Mouse (Mus musculus): ENCODE data around the gene Gm1123.

Gene Gm1123

DNA sequence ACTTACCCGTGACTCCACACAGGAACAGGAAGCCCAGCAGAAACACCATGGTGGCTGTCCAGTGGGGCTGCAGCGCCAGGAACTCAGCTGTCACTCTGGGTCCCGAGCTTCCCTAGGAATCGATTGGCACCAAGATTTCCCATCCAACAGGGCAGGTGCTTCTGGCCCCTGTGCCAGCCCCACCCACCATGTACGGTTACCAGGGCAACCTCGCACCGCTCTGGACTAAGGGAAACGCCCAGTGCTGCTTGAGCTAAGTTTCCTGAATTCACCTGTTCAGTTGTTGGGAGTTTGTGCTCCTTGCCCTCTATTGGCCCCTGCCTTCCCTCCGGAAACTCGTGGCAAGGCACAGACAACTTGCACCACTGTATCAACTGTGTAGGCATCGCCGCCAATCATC is at the start of gene Gm1123:
Gene Gm1123 (minus strand): TSS at position 141 of the 400 bp plus-strand sequence.
- DNase-seq (ENCODE audit: low spot score in 2 of 2) = no peak

DNA sequence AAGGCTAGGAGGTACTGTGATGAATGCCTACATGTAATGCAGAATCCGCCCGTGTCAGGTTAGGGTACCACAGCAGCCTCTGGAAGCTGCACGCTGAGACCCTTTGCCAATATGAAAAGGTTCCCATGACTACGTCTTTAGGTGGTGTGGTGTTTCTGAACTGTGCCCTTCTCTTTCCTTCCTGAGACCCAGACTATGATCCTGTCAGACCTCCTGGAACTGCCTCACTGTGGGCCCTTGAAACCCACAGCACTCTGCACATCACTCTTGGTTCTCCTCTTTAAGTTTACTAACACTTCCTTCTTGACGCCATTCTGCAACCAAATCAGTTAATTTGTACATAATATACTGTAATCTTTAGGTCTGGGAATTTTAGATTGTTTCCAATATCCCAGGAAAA is 46.2 kb upstream of the Gm1123 start:
- DNase-seq (ENCODE audit: low spot score in 2 of 2) = no peak

DNA sequence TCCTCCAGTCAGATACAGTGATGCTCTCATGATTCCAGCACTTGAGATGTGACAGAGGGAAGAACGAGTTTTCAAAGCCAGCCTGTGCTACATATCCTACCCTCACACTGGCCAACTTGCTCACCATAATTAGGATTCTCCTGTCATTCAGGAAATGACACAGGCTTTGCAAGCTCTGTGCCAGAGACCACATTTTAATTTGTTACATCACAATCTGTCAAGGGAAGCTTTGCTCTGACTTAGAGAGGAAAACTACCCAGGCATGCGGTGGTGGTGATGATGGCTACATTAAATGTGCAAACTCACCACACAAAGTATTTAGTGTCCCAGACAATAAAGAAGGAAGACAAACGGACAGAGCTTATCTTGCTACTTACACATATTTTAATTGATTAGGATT is 45.8 kb upstream of the Gm1123 start:
- DNase-seq (ENCODE audit: low spot score in 2 of 2) = no peak

DNA sequence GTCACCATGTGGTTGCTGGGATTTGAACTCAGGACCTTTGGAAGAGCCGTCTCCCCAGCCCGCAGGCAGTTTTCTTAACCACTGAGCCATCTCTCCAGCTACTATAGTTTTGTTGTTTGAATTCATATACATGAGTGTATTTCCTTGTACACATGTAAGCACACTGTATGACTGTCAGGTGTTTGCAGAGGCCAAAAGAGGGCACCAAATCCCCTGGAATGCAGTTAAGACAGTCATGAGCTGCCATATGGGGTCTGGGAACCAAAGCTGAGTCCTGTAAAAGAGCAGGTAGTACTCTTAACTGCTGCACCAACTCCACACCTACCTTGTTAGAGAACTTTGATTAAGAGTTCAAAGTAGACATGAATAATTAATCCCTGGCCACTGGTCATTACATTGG is 45.1 kb upstream of the Gm1123 start:
- DNase-seq (ENCODE audit: low spot score in 2 of 2) = no peak

DNA sequence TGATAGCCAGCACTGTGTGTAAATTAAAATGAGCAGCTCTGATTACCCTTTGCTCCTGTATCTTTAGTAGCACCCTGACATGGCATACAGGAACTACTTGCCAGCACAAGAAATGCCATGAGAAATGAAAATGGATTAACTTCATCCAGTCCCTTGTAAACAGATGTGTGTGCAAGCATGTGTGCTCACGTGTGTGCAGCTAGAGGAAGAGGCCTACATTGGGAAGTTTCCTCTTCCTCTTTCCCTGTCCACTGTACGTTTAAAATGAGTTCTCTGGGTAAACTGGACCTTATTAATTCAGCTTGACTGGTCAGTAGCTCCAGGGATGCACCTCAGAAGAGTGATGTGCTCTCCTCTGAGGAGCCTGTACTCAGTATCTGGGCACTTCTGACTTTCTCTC is 38.9 kb upstream of the Gm1123 start:
- DNase-seq (ENCODE audit: low spot score in 2 of 2) = no peak

DNA sequence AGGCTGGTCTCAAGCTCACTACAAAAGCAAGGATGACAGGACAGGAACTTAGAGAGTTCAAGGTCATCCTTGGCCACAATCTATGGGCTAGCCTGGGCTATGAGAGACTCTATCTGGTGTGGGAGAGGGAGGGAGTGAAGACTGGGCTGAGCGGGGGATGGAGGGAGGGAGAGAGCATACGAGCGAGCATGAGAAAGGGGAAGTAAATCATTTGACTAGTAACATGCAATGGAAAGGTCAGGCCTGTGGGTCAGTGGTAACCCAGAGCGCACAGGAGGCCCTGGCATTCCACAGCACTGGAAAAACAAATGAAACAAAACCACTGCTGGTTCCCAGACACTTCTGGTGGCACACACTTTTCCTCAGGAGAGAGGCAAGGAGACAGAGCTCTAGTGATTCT is 37.0 kb upstream of the Gm1123 start:
- no peak for DNase-seq (ENCODE audit: low spot score in 2 of 2)

DNA sequence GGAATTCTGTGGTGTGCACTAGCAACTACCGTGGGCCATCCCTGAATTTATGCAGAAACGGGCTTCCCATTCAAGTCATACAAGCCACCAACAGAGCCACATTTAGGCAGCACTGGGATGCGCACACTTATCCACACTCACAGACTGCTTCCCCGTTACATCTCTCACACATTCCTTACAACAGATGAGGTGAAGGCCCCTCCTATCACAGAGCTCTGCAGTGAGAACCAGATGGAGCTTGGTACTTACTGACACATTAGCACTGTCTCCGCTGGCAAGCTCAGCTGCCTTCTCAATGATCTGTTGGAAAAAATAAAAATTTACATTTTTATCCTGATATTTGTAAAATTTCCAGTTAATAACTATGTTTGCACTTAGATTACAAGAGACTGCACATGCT is 29.8 kb upstream of the Gm1123 start:
- DNase-seq (ENCODE audit: low spot score in 2 of 2) = no peak

DNA sequence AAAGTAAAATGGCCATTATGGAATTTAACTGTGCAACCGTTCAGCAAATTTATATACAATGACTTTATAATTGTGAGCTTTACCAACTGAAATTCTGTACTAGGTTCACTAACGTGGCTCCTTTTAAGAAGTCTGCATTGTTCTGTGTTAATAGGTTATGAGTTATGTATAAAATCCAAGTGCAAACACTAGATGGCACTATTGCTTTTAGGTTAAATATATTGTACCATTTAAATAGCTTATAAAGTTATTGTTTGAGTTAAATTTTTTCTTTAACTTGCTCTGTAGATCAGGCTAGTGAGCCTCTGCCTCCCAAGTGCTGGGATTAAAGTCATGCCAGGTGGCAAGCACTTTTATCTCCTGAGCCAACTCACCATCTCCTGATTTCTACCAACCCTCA is 28.7 kb upstream of the Gm1123 start:
- DNase-seq (ENCODE audit: low spot score in 2 of 2) = no peak

DNA sequence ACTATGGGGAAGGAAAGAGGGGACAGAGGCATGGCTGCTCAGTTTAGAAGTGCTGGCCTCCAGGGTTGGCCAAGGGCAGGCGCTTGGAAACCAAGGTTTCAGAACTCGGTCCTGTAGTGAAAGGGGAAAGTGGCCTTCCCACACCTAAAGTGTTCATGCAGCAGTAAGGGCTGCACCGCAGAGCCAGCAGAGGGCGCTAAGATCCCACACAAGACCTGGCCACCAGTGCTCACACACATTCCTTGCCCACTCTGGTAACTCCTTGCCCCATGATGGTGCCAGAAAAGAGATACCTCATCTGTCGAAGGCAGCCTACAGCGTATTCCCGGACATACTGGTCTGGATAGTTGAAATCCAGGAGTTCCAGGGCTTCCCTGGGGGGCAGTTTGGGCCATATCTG is 27.0 kb upstream of the Gm1123 start:
- peak; percentile 48 to 65 for DNase-seq (ENCODE audit: low spot score in 2 of 2)

DNA sequence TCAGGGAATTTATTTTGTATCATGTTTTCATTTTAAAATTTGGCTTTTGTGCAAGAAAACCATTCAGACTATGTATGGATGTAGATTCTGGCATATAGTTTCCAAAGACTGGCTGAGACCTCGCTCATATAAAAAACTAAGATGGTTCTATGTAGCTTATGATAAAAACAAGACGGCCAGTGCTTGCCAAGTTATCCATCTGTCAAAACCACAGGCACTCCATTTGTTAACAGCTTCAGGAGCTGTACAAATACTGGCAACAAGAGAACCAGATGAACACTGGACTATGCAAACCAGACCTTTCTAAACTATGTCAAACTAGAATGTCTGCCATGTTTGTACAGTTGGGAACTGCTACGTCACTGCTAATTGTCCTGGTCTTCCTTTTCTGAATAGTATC is 22.2 kb upstream of the Gm1123 start:
- no peak for DNase-seq (ENCODE audit: low spot score in 2 of 2)

DNA sequence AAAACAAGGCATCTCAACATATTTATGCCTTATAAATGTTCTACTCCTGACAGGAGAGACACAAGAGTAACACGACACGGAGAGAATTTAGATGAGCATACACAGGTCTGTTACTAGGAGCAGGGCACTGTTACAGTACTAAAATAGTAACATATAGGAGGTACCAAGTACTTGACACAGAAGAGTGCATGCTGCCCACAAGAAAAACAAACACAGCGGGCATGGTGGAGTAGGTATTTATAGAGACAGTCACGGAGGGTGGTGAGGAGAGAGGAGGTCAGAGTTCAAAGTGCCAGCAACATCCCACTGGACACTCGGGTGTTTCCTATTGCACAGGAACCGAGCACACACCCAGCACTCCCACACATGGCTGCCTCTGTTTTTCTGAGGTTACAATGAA is 14.2 kb upstream of the Gm1123 start:
- DNase-seq (ENCODE audit: low spot score in 2 of 2) = no peak

DNA sequence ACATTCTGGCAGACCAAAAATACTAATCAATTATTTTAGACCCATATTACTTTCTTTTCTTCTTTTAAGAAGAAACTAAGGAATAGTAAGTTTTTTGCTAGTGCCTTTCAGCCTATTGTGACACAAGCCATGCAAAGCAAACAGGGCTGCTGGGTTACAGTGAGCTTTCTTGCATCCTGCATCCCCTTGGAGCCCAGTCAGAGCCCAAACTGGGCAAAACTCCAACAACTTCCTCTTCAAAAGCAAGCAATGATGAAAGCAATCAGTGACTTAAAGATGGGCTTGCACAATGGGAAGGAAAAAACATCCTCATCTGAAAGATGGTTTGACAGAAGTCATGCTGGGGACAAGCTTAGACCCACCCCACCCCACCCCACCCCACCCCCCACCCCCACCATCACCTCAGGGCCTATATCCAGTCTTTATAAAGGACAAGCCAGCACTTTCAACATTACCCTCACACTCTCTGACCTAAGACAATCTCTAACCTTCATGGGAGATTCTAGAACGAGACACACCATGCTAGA is 13.3 kb upstream of the Gm1123 start:
- no peak for DNase-seq (ENCODE audit: low spot score in 2 of 2)

DNA sequence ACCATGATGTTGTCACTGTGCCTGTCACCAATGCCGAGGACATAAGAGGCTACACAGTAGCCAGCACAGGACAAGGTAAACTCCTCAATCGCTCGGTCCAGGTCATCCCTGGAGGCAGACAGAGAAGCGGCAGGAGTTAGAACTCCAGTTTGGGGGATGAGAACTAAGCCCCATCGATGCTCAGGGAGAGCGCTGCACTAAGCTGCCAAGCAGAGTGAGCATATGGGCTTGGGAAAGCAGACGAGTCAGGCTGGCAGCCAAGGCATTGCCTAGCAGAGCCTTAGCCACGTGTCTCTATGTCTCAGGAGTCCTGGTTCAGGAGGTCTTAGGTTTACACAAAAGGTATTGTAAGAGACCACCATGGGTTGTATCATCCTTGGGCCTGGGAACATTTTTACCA is 9.2 kb upstream of the Gm1123 start:
- DNase-seq (ENCODE audit: low spot score in 2 of 2) = no peak

DNA sequence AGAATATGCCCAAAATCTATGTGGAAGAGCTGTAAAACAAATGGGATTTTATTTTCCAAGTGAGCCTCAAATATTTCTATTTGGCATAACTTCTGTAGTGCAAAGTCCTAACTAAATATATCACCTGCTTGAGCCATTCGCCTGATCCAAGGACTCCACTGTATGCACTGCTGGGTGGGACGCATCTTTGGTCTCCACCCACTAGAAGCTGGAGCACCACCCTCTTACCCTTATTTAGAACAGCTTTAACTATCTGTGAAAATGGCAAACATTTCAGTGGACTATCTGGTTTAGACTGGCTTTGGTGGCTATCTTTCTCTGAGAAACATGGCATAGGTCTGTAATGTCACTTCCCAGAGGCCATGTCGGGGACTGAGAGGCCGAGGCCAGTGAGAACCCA is 7.1 kb upstream of the Gm1123 start:
- no peak for DNase-seq (ENCODE audit: low spot score in 2 of 2)

DNA sequence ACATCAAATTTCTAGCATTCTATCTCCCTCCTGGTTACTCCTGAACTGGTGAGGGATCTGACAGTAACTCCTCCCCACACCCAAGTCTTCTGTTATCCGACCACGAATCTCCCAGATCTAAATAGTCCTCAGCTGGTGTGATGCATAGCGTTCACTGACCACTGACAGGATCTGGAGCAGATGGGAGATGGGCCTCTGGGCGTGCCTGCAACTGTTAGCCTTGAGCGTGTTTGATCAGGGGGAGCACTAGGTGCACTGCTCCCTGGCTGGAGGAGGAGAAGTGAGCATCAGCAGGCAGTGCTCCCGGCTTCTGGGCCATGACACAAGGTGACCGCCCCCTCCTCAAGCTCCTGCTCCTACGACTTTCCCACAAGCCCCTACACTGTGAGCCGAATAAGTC is 6.5 kb upstream of the Gm1123 start:
- no peak for DNase-seq (ENCODE audit: low spot score in 2 of 2)

DNA sequence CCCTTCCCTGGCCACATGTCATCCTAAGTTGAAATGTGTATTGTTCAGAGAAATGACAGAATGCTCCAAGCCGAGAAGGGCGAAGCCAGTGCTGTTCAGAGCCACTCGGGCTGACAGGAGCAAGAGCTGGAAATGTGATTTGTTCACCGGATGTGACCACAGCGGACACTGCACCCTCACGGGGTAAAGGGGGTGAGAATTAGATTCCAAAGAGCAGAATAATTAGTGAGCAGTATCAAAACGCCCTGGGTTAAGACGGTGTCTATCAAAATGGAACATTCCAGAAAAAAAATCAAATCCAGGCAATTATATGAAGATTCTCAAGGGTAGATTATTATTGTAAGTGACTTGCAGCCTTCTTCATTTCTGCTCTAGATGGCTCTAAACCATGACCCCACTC is 1.4 kb downstream of the Gm1123 start:
- no peak for DNase-seq (ENCODE audit: low spot score in 2 of 2)

DNA sequence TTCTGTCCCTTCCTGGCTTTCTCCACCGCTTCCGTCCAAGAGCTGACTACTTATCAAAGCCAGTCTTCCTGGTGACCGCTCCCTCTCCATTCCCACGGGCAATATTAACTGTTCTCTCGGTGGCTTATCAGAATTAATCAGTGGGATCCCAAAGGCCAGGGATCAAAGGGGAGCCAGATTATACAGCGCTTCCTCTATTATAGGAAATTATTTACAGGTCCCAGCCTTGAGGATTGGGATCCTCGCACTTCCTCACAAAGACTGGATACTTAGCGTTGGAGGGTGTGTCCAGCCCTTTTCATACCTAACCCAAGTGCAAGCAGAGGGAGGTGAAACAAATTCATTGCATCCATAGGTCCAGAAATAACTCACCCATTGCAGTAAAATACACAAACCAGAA is 3.5 kb downstream of the Gm1123 start:
- DNase-seq (ENCODE audit: low spot score in 2 of 2) = no peak

DNA sequence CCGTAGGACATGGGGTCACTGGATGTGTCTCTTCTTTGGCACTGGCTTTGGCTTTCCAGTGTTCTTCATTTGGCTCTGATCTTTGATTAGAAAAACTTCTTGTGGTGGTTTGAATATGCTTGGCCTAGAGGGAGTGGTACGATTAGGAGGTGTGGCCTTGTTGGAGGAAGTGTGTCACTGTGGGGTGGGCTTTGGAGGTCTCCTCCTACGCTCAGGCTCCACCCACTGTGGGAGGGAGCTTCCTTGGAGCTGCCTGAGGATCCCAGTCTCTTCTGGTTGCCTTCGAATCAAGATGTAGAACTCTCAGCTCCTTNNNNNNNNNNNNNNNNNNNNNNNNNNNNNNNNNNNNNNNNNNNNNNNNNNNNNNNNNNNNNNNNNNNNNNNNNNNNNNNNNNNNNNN is 13.8 kb downstream of the Gm1123 start:
- DNase-seq (ENCODE audit: low spot score in 2 of 2) = no peak

DNA sequence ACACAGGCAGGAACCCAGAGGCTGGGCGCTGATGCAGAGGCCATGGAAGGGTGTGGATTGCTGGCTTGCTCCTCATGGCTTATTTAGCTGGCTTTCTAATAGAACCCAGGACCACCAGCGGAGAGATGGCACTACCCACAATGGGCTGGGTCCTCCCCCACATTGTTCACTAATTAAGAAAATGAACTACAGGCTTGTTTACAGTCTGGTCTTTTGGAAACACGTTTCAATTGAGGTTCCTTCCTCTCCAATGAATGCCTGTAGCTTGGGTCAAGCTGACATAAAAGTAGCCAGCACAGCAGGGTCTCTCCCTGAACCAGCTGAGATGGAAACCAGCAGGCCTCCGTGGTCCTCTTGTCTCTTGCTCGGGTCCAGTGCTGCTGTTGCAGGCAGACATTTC is 14.3 kb downstream of the Gm1123 start:
- no peak for DNase-seq (ENCODE audit: low spot score in 2 of 2)

DNA sequence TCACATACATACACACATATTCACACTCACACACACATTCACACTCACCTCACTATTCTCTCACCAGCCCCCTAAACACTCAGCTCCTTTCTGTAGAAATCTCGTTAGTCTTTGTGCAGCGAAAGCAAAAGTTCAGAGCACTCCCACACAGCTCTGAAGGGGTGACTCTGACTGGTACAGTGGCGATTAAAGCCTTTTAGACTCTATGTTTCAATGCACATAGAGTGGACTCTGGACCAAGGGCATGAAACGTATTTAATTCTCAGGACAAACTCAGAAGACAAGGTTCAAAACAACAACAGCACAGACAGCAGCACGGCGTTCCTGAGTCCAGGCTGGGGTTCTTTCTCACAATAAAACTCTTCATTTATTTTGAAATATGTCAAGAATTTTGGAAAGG is 17.8 kb downstream of the Gm1123 start:
- DNase-seq (ENCODE audit: low spot score in 2 of 2) = no peak

DNA sequence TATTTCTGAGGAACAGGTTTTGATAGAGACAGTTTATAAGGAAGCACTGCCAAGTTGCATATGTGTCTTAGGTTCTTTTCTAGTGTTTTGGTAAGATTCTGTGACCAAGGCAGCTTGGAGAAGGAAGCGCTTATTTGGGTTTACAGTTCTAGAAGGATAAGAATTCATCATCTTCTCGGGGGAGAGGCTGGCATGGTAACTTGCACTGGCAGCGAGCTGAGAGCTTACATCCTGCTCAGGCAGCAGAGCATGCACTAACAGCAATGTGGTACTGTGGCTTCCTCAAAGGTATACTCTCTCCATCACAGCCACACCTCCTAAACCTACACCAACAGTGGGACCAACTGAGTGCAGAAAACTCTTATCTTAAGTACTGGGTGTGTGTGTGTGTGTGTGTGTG is 18.8 kb downstream of the Gm1123 start:
- DNase-seq (ENCODE audit: low spot score in 2 of 2) = no peak

DNA sequence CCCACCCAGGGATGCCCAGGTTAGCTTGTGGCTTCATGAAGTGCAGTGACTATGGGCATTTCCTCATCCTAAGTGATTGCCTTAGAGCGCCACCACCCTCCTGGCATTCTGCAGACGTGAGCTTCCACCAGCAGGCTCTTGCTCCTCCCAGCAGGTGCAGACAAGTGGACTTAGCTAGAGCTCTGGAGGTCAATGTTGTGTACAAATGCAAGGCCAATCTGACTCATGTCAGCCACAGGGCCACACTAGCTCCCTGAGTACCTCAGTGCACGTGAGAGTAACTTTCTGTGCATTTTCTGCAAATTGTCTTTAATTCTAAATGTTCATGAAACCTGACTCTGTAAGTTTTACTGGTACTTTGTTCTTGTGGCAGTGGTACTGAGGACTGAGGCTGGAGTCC is 19.2 kb downstream of the Gm1123 start:
- no peak for DNase-seq (ENCODE audit: low spot score in 2 of 2)

DNA sequence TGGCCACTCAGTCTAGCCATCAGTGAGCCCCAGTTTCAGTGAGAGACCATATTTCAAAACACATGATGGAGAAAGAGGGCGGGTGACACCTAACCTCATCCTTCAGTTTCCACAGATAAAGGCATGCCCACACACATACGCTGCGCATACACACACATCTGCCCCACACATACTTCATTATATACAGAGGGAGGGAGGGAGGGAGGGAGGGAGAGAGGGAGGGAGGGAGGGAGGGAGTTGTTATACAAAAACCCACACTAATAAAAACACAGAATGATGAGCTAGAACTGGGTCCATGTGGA is 25.7 kb downstream of the Gm1123 start:
- DNase-seq (ENCODE audit: low spot score in 2 of 2) = no peak

DNA sequence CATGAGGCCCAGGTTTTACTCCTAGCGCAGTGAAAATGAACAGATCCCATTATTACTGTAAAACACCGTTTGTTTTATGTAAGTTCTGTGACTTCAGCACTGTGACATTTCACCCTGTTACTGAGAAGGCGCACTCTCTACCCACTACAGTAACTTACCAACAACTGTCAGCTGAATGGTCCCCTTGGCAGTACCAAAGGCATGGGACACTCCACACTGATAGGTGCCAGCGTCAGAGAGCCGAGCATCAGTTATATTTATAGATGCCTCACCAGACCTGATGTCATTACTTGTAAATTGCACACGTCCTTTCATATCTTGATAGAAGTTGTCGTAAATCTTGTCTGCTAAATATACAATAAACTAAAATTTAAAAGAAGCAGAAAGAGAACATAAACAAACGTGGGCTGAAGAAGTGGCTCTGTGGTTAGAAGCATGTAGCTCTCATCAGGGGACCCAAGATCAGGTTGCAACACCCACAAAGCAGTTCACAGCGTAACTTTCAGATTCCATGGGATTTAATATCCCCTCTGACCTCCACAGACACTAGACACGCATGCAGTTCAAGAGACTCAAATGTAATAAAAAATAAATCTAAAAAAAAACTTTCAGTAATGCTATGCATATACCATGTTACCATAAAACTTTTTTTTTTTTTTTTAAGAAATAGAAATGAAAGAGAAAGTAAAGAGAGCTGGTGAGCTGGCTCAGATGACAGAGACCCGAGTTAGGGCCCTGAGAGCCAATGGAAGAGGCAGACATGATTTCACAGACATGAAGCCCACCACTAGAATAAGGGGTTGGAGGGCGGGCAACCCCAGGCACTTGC is 26.2 kb downstream of the Gm1123 start:
- DNase-seq (ENCODE audit: low spot score in 2 of 2) = peak in 1 of 2 experiments; percentile 16

Data from natural killer cell, adult 2 months (primary cell).